Mouse (Mus musculus) ES-E14 (cell line): Measurements from ENCODE around the gene Sirt1.

Source experiments
- HCFC1 ChIP-seq: IDR thresholded peaks from 2 replicates; pipeline ENCODE4 v1.6.1; 2012; ENCODE audit warnings: low read length, inconsistent platforms, borderline replicate concordance; ENCODE audit not compliant: insufficient read depth
- MAFK ChIP-seq: IDR thresholded peaks from 2 replicates; pipeline ENCODE4 v1.6.1; 2014; ENCODE audit warnings: mild to moderate bottlenecking, low read depth, low read length, inconsistent platforms; ENCODE audit not compliant: insufficient read depth
- ZC3H11A ChIP-seq: IDR thresholded peaks from 2 replicates; pipeline ENCODE4 v1.6.1; 2012; ENCODE audit warnings: low read depth, mild to moderate bottlenecking, inconsistent platforms, low read length, borderline replicate concordance
- ZNF384 ChIP-seq: IDR thresholded peaks from 2 replicates; pipeline ENCODE4 v1.6.1; 2012; ENCODE audit warnings: low read depth, low read length, inconsistent platforms

GRCm38 (mm10) chr10:63282846-63283245 lies 98.7 kb downstream of the Sirt1 start:
- TF ChIP-seq HCFC1, result no peak
- no peak for TF ChIP-seq MAFK
- TF ChIP-seq ZNF384, result no peak
- no peak for TF ChIP-seq ZC3H11A
